Mouse (Mus musculus) ES-Bruce4 (cell line): ENCODE results near the gene Lrrc26.

ENCODE experiments used
- CTCF ChIP-seq: IDR thresholded peaks from one replicate; pipeline ENCODE4 v1.8.1; 2011; ENCODE audit warnings: low read depth, low read length
- EP300 ChIP-seq: IDR thresholded peaks from 2 replicates; pipeline ENCODE4 v1.6.1; 2011; ENCODE audit warnings: low read depth, low read length; ENCODE audit not compliant: insufficient read depth
- POLR2A ChIP-seq: IDR thresholded peaks from one replicate; pipeline ENCODE4 v1.8.1; 2011; ENCODE audit warnings: low read length; ENCODE audit not compliant: insufficient read depth

- TF ChIP-seq POLR2A (no peak), CTCF (no peak), EP300 (no peak)
Measured at GRCm38 (mm10) chr2:25288734-25289345, 875 bp upstream of the Lrrc26 start.
